Mouse (Mus musculus) olfactory bulb, adult 2 months (tissue): ENCODE data around the gene Pus10.

ENCODE experiments used
- CTCF ChIP-seq: fragments of 200-500 bp; IDR thresholded peaks from 2 replicates; pipeline ENCODE4 v1.5.1; 2012; ENCODE audit warnings: low read depth, mild to moderate bottlenecking, low read length, moderate library complexity; ENCODE audit not compliant: insufficient read depth
- POLR2A ChIP-seq: fragments of 200-500 bp; IDR thresholded peaks from 2 replicates; pipeline ENCODE4 v1.6.1; 2012; ENCODE audit warnings: mild to moderate bottlenecking, low read depth, low read length, moderate library complexity; ENCODE audit not compliant: insufficient read depth

GRCm38 (mm10) chr11:23712299-23712698, 46.8 kb downstream of the Pus10 start:
- TF ChIP-seq CTCF (no peak), POLR2A (no peak)
